Mouse (Mus musculus): ENCODE measurements around the gene Tesk1. TPM values are rescaled to one million over a fixed set of nuclear protein-coding genes. Genes with fewer than 3 reads are reported as not detected.
"Not testable (repeated sequence)": the region's sequence is repeated elsewhere in the genome, so short reads cannot be mapped to it uniquely, and the experiment has no call there.

Gene Tesk1
- polyA plus RNA-seq, 1 experiment, result 25.8 TPM

GRCm38 (mm10) chr4:43453413-43453812, 11.7 kb downstream of the Tesk1 start:
- DNase-seq (ENCODE audit: low spot score), result no peak

GRCm38 (mm10) chr4:43454041-43454836, 12.5 kb downstream of the Tesk1 start, which contains the start of gene Cd72:
Cd72 (minus strand) TSS chr4:43454628.
- DNase-seq (ENCODE audit: low spot score), result no peak

GRCm38 (mm10) chr4:43456470-43456869, 14.7 kb downstream of the Tesk1 start:
- DNase-seq (ENCODE audit: low spot score), result no peak

- DNase-seq (ENCODE audit: low spot score), result no peak
These were observed 15.4 kb downstream of the Tesk1 start for GRCm38 (mm10) chr4:43457124-43457523.

GRCm38 (mm10) chr4:43463102-43463501, 21.4 kb downstream of the Tesk1 start:
- no peak for DNase-seq (ENCODE audit: low spot score)

GRCm38 (mm10) chr4:43465935-43466334, 24.2 kb downstream of the Tesk1 start:
- no peak for DNase-seq (ENCODE audit: low spot score)

GRCm38 (mm10) chr4:43466872-43467271, 25.1 kb downstream of the Tesk1 start:
- no peak for DNase-seq (ENCODE audit: low spot score)

- DNase-seq (ENCODE audit: low spot score), result no peak
These were observed 28.6 kb downstream of the Tesk1 start for GRCm38 (mm10) chr4:43470301-43470700.

GRCm38 (mm10) chr4:43473636-43474035, 31.9 kb downstream of the Tesk1 start:
- DNase-seq (ENCODE audit: low spot score), result no peak

- no peak for DNase-seq (ENCODE audit: low spot score)
These were observed 34.9 kb downstream of the Tesk1 start for GRCm38 (mm10) chr4:43476604-43477003.

- peak; percentile 60 for DNase-seq (ENCODE audit: low spot score)
These were observed 36.3 kb downstream of the Tesk1 start for GRCm38 (mm10) chr4:43477857-43478533.

GRCm38 (mm10) chr4:43478534-43478858, 36.8 kb downstream of the Tesk1 start:
- no peak for DNase-seq (ENCODE audit: low spot score)

GRCm38 (mm10) chr4:43478906-43479832, 37.4 kb downstream of the Tesk1 start:
- DNase-seq (ENCODE audit: low spot score), result no peak

GRCm38 (mm10) chr4:43480985-43481384, 39.2 kb downstream of the Tesk1 start:
- DNase-seq (ENCODE audit: low spot score), result no peak

- no peak for DNase-seq (ENCODE audit: low spot score)
These were observed 40.2 kb downstream of the Tesk1 start for GRCm38 (mm10) chr4:43481894-43482456.

- no peak for DNase-seq (ENCODE audit: low spot score)
These were observed 40.9 kb downstream of the Tesk1 start for GRCm38 (mm10) chr4:43482591-43482990.

- no peak for DNase-seq (ENCODE audit: low spot score)
These were observed 41.9 kb downstream of the Tesk1 start, which contains the start of gene Sit1 for GRCm38 (mm10) chr4:43483535-43484091. Sit1 (minus strand) TSS chr4:43483734.

- DNase-seq (ENCODE audit: low spot score), result not testable (repeated sequence)
These were observed 43.9 kb downstream of the Tesk1 start for GRCm38 (mm10) chr4:43485666-43486065.

GRCm38 (mm10) chr4:43489611-43490010, 47.9 kb downstream of the Tesk1 start:
- no peak for DNase-seq (ENCODE audit: low spot score)

- DNase-seq (ENCODE audit: low spot score), result no peak
These were observed 49.1 kb downstream of the Tesk1 start for GRCm38 (mm10) chr4:43490801-43491200.

GRCm38 (mm10) chr4:43492101-43492820, 50.5 kb downstream of the Tesk1 start:
- DNase-seq (ENCODE audit: low spot score), result no peak
